Mouse (Mus musculus): ENCODE data around the gene Slc33a1. TPM values are rescaled to one million over a fixed set of nuclear protein-coding genes. Genes with fewer than 3 reads are reported as not detected.

The Slc33a1 gene
- total RNA-seq (2021) = 1 to 10 TPM; 4.5 to 5.9 TPM
- long read RNA-seq, experiment 1, partial matches to known transcripts = 0 of 5 reads
- long read RNA-seq, experiment 1, other reads (novel, unspliced or antisense) = 1 of 5 reads
- long read RNA-seq, experiment 2, transcript Slc33a1-201 (6 exons, 3,150 nt) = major isoform, 6 of 7 reads
- long read RNA-seq, experiment 2, partial matches to known transcripts = 0 of 7 reads
- long read RNA-seq, experiment 2, other reads (novel, unspliced or antisense) = 1 of 7 reads

- peak; percentile 99 for DNase-seq (ENCODE audit: low spot score)
Measured at GRCm38 (mm10) chr3:63964100-63964921, at the start of gene Slc33a1. TSS of gene Slc33a1 (minus strand) at chr3:63964768.

DNA sequence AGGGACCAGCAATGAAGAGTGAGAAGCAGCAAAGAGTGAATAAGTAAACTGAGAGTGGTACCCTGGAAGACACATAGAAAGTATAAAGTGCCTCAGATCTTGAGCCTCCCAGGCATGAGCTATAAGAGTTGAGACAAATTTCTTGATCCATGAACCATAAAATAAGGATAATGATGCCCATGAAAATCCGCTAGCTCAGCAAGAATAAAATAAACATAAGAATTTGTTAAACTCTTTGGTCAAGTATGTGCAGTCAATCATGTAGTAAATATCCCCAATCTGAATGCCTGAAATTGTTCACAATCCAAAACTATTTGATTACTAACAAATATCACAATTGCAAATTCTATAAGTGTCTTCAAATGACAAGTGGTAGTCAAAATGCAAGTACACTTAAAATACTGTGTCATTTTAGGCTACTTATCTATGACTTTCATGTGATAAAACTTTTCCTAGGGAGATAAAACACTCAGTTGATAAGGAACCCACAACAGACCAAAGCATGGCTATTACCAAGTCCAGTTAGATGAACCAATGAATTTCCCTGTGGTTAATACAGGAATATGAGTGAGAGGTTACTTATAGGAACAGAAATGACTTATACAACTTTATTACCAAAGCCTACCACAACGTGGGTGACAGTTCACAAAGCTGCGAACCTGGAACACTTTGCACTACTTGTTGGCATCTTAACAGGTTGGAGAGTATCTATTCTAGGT is 24.3 kb upstream of the Slc33a1 start:
- no peak for DNase-seq (ENCODE audit: low spot score)

- no peak for DNase-seq (ENCODE audit: low spot score)
Measured at GRCm38 (mm10) chr3:63986656-63987055, 22.1 kb upstream of the Slc33a1 start.

GRCm38 (mm10) chr3:63977895-63978294 is 13.3 kb upstream of the Slc33a1 start:
- DNase-seq (ENCODE audit: low spot score) = no peak

DNA sequence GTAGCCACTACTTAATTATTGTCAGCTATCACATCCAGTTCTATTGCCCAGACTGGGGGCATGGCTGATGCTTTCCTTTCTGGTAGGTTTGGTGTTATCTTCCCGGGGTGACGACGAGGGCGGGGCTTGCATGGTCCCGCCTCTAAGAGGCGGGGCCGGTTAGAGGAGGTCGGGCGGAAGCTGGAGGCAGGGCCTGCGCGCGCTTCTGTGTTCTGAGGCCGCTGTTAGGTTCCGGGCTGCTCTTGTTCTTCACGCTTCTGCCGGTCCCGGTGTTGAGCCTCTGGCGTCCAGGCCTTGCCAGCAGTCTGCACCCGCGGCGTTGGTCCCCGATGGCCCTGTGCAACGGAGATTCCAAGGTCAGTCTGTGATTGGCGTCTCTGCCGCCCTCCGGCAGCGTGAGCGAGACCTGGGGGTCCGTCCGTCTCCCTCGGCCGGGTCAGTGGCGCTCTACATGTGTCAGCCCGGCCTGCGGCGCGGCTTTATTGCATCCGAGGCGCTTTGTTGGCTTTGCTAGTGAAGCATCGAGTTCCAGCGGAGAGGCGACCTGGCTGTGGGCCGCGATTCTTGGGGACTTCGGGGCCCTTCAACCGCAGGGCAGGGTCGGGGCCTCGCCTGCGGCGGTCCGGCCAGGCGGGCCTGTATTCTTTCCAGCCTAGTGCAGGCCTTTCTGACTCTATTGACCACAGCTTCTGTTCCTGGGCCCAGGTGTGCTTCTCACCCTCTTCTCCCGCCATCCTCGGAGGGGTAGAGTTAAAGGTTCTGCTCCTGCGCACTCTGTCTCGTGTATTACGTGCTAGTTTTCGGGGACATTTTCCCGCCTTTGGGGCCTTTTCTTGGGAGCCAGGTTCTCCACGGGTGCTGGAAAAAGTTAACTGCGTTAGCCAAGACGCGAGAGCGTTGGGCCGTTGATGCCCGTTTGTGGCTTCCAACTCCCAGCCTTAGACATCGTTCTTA is 11.7 kb upstream of the Slc33a1 start, which contains the start of gene Gmps:
TSS of gene Gmps (plus strand) at position 152 of the 954 bp plus-strand sequence.
- peak; percentile 93 for DNase-seq (ENCODE audit: low spot score)

DNA sequence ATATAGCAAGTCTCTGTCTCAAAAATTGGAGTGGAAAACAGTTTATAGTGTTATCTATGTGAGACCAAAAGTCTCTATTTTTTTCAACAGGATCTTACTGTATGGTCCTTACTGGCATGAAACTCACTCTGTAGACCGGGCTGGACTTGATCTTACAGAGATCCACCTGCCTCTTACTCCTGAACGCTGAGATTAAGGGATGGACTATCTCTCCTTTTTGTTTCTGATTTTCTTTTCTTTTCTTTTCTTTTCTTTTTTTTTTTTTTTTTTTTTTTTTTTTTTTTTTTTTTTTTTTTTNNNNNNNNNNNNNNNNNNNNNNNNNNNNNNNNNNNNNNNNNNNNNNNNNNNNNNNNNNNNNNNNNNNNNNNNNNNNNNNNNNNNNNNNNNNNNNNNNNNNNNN is 1.4 kb upstream of the Slc33a1 start:
- no peak for DNase-seq (ENCODE audit: low spot score)

- DNase-seq (ENCODE audit: low spot score) = no peak
Measured at GRCm38 (mm10) chr3:63964922-63965249, 318 bp upstream of the Slc33a1 start.

DNA sequence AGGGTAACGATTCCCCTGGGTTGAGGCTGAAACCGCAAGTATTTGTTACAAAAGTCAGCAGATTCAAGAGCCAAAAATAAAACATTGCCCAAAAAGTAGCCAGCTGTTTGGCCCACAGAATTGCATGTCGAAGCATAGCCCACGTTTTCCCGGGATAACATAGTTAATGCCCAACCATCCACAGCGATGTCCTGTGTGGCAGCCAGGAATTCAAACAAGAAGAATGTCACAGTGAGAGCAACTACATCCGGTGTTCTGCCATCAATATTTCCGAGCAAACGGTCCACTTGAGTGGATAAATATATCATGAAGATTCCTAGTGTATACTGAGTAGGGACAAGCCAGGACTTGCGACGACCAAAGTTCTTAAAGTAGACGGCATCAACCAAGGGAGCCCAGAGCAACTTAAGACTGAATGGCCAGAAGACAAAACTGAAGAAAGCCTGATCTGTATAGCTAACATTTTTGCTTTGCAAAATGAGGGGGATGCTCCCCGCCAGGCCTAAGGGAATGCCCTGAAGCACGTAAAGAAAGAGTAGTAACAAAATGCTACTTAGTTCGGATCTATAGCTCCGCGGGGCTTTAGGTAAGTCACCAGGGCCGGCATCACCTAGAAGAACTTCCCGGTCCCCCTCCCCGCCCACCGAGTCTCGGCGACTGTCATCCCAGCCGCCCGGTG is 1.0 kb downstream of the Slc33a1 start:
- DNase-seq (ENCODE audit: low spot score) = peak; percentile 7

GRCm38 (mm10) chr3:63949837-63950236 is 14.7 kb downstream of the Slc33a1 start:
- DNase-seq (ENCODE audit: low spot score) = no peak

GRCm38 (mm10) chr3:63941204-63941850 is 23.2 kb downstream of the Slc33a1 start:
- peak; percentile 25 for DNase-seq (ENCODE audit: low spot score)

- no peak for DNase-seq (ENCODE audit: low spot score)
Measured at GRCm38 (mm10) chr3:63938928-63939327, 25.6 kb downstream of the Slc33a1 start.

GRCm38 (mm10) chr3:63928878-63929859 is 35.4 kb downstream of the Slc33a1 start, which contains the start of gene E130311K13Rik:
TSS of gene E130311K13Rik (minus strand) at chr3:63929472.
- DNase-seq (ENCODE audit: low spot score) = peak; percentile 90

DNA sequence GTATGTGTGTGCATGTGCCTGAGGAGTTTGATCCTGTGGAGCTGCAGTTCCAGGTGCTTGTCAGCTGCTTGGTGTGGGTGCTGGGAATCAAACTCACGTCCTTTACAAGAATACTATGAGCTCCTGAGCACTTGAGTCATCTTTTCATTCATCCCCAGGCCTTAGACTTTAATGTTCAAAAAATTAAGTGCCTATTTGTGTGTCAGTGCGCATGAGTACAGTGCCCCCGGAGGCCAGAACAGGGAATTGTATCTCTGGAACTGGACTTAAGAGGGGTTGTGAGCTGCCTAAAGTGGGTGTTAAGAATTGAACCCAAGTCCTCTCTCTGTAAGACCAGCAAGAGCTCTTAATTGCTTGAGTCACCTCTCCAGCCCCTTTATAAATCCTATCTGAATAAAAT is 44.9 kb downstream of the Slc33a1 start:
- DNase-seq (ENCODE audit: low spot score) = no peak

- DNase-seq (ENCODE audit: low spot score) = no peak
Measured at GRCm38 (mm10) chr3:63910301-63910700, 54.3 kb downstream of the Slc33a1 start.

DNA sequence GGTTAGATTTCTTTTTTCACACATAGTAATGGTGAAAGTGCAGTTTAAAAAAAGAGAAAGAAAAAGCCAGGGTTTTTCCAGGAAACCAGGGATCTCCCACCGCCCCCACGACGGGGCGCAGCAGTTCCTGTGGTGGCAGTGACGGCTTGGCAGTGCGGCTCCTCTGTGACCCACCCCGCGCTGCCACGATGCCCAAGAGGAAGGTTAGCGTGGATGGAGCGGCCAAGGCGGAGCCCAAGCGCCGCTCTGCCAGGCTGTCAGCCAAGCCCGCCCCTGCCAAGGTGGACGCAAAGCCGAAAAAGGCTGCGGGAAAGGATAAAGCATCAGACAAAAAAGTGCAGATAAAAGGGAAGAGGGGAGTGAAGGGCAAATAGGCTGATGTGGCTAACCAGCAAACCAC is 59.3 kb downstream of the Slc33a1 start:
- DNase-seq (ENCODE audit: low spot score) = no peak

GRCm38 (mm10) chr3:63904157-63904556 is 60.4 kb downstream of the Slc33a1 start:
- no peak for DNase-seq (ENCODE audit: low spot score)

DNA sequence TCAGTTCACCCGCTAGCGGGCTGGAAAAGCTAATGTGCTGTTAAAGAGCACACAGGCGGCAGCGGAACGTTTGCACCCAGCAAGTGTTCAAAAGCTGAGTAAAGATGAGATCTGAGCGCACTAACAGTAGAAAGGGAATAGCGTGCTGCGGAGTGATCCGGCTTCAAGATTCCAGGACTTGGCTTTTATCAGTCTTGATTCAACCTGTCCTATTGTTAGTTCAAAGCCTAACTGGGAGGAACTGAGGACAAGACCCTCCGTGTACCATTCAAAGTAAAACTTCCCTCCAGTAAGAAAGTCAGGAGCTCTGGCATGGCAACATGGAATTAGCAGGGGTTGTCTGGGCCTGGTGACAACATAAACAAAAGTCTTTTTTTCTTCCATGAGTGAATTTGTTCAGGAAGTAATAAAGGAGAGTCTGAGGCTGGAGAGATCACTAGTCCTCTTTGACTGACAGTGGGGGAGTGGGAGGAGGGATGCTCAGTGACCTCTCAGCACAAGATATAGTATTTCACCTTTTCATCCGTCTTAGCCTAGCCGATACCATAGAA is 64.5 kb downstream of the Slc33a1 start:
- no peak for DNase-seq (ENCODE audit: low spot score)

DNA sequence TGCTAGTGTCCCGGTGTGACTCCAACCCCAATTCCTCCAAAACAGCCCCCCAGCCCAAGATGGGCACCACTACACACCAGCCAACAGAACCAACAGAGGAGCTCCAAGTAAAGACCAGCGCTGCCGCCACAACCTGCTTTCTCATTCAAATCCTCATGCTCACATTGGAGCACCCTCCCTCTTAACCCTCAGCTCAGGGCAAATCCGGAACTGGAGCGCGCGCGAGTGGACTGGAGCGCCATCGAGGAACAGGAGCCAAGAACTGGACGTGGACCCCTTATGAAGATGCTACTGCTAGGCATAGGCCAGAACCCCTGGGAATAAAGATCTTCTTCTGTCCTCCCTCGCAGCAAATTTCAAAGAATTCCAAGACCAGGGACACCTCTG is 65.3 kb downstream of the Slc33a1 start, which contains the start of gene Plch1:
TSS of gene Plch1 (minus strand) at position 164 of the 387 bp plus-strand sequence.
- DNase-seq (ENCODE audit: low spot score) = no peak

All from gastrocnemius, adult 18-20 months (tissue).